Mouse (Mus musculus) ES-Bruce4 (cell line): ENCODE data around the gene Ssbp2. TPM values are rescaled to one million over a fixed set of nuclear protein-coding genes. Genes with fewer than 3 reads are reported as not detected.

ENCODE experiments used
- H3K27ac ChIP-seq: 2 replicates; pipeline ENCODE4 v1.5.1; 2012; ENCODE audit warnings: low read length, inconsistent platforms; ENCODE audit not compliant: insufficient read depth
- H3K27me3 ChIP-seq: 2 replicates; pipeline ENCODE4 v1.6.1; 2012; ENCODE audit warnings: mild to moderate bottlenecking, low read length, inconsistent platforms; ENCODE audit not compliant: control insufficient read depth, poor library complexity, insufficient read depth, severe bottlenecking
- H3K36me3 ChIP-seq: 2 replicates; pipeline ENCODE4 v1.6.1; 2012; ENCODE audit warnings: inconsistent platforms, mild to moderate bottlenecking, low read length, moderate library complexity; ENCODE audit not compliant: control insufficient read depth, poor library complexity, insufficient read depth, severe bottlenecking
- H3K4me1 ChIP-seq: one replicate; pipeline ENCODE4 v1.8.1; 2011; ENCODE audit warnings: low read length; ENCODE audit not compliant: control insufficient read depth, insufficient read depth
- H3K4me3 ChIP-seq: 2 replicates; pipeline ENCODE4 v1.5.1; 2011; ENCODE audit warnings: low read depth, mild to moderate bottlenecking, low read length
- H3K9ac ChIP-seq: 2 replicates; pipeline ENCODE4 v1.6.1; 2012; ENCODE audit warnings: low read depth, mild to moderate bottlenecking, inconsistent platforms; ENCODE audit not compliant: poor library complexity, severe bottlenecking
- H3K9me3 ChIP-seq: replicated peaks from 2 replicates; pipeline ENCODE4 v1.6.1; 2012; ENCODE audit warnings: mild to moderate bottlenecking, low read length, inconsistent platforms; ENCODE audit not compliant: control insufficient read depth, poor library complexity, insufficient read depth, severe bottlenecking
- CTCF ChIP-seq: IDR thresholded peaks from one replicate; pipeline ENCODE4 v1.8.1; 2011; ENCODE audit warnings: low read depth, low read length
- EP300 ChIP-seq: IDR thresholded peaks from 2 replicates; pipeline ENCODE4 v1.6.1; 2011; ENCODE audit warnings: low read depth, low read length; ENCODE audit not compliant: insufficient read depth
- POLR2A ChIP-seq: IDR thresholded peaks from one replicate; pipeline ENCODE4 v1.8.1; 2011; ENCODE audit warnings: low read length; ENCODE audit not compliant: insufficient read depth
- polyA plus RNA-seq: library from polyadenylated mRNA; stranded (reverse); fragments of >200 nt; gene quantifications from 2 replicates; pipeline ENCODE4 v1.2.4, GENCODE M21; 2011; ENCODE audit warnings: low read depth; ENCODE audit not compliant: missing spikeins, insufficient read depth, insufficient read length

The Ssbp2 gene
- polyA plus RNA-seq, 1 experiment, result 5.5 TPM

DNA sequence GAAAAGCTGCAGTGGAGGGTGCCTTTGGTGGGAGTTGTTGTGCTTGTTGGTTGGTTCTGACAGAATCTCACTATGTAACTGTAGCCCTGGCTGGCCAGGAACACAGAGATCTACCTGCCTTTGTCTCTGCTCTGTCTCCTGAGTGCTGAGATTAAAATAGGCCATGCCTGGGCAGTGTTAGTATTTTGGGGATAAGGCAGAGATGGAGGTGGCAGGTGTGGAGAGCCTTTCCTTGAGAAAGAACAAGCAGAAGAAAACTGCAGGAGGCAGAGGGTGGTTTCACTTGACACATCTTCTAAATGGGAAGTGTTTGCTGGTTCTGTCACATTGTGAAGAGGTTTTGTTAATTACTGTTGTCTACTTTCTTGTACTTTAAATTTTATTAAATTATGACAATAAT is 15.8 kb downstream of the Ssbp2 start:
- H3K4me3 ChIP-seq, result no peak overlapping the region
- no peaks in the 10 kb centered on the region for H3K36me3 ChIP-seq
- no peaks in the 10 kb centered on the region for H3K27me3 ChIP-seq
- TF ChIP-seq POLR2A (no peak), CTCF (no peak), EP300 (no peak)
- no peaks in the 10 kb centered on the region for H3K9me3 ChIP-seq
- no peak overlapping the region for H3K9ac ChIP-seq
- H3K27ac ChIP-seq, result no peak overlapping the region
- no peaks in the 10 kb centered on the region for H3K4me1 ChIP-seq

DNA sequence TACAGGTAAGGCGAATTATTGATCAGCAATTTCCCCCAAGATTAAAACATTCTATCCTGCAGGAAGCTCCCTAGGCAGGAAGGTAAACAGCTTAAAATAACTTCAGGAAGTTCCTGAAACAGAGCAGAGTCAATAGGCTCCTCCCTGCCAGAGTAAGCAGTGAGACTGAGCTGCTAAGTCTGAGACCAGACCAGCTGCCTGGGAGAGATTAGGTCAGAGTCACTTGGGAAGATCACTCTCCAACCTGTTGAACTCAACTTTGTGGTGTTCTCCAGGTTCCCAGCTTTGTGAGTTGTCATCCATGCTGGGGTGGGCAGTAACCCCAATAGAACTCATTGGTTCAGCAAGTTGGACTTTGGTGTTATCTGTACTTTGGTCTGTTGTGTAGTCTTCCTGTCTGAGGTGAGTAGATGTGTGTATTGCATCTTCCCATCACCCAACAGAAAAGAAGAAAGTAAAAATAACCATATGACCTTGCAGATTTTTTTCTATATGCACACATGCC is 16.6 kb downstream of the Ssbp2 start:
- Histone ChIP-seq H3K4me3 (no peak overlapping the region), H3K36me3 (no peaks in the 10 kb centered on the region), H3K4me1 (no peaks in the 10 kb centered on the region), H3K9me3 (no peaks in the 10 kb centered on the region), H3K27ac (no peak overlapping the region), H3K9ac (no peak overlapping the region), H3K27me3 (no peaks in the 10 kb centered on the region)
- TF ChIP-seq POLR2A, result no peak
- no peak for TF ChIP-seq EP300
- no peak for TF ChIP-seq CTCF

DNA sequence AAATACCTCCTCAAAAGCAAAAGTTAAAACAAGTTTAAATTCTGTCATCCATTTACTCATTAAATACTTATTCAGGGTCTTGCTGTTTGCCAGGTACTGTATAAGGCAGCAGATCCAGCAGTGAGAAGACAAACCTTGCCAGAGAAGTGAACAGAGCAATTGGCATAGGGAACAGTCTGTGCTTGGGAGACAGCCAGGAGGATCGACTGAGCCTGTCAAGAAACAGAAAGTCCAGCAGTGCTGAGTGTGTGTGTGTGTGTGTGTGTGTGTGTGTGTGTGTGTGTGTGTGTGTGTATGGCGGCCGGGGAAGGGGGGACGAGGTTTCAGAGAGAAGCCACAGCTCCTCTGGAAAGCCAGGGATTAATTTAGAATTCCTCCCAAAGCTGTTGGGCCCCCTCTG is 17.9 kb downstream of the Ssbp2 start:
- Histone ChIP-seq H3K9ac (no peak overlapping the region), H3K36me3 (no peaks in the 10 kb centered on the region), H3K9me3 (no peaks in the 10 kb centered on the region), H3K4me3 (no peak overlapping the region), H3K27ac (no peak overlapping the region), H3K4me1 (no peaks in the 10 kb centered on the region), H3K27me3 (no peaks in the 10 kb centered on the region)
- no peak for TF ChIP-seq EP300

DNA sequence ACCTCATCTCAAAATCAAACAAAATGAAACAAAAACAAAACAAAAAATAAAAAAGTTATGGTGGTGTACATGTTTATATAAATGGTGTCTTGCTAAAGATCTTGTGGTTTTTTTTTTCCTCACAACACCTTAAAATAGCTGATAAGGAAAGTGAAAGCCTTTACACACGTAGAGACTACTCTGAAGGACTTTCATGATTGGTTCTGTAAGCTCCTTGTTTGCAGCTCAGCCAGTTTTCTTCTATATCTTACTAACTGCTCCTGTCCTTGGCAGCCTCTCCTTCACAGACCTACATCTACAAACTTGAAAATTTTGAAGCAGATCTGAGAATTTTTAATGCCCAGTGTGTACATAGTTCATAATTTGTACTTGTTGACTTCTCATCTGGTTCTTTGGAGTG is 24.2 kb downstream of the Ssbp2 start:
- H3K27me3 ChIP-seq, result no peaks in the 10 kb centered on the region

DNA sequence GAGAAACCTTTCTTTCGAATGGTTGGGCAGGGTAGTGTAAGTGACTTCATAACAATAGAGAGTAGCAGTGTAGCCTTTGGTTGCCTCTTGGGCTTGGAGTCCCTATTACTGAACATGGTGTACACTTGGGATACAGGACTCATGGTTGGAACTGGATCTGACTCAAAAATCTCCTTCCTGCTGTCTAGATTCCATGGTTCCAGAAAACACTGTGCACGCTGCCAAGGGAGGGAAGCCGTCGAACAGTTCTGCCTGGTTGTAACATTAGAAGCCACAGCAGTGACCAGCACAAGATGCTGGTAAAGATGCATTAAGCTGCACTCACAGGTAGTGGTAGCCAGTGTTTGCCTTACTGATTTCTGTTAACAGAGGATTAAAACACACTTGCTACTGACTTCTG is 32.0 kb downstream of the Ssbp2 start:
- no peak overlapping the region for H3K27ac ChIP-seq
- no peaks in the 10 kb centered on the region for H3K9me3 ChIP-seq
- H3K27me3 ChIP-seq, result no peaks in the 10 kb centered on the region
- H3K4me1 ChIP-seq, result no peaks in the 10 kb centered on the region
- H3K36me3 ChIP-seq, result no peaks in the 10 kb centered on the region
- no peak overlapping the region for H3K4me3 ChIP-seq
- no peak overlapping the region for H3K9ac ChIP-seq
- TF ChIP-seq POLR2A, result no peak
- no peak for TF ChIP-seq CTCF
- no peak for TF ChIP-seq EP300

More for the DNA sequence above, 24.2 kb downstream of the Ssbp2 start:
- no peak overlapping the region for H3K4me3 ChIP-seq
- H3K36me3 ChIP-seq, result no peaks in the 10 kb centered on the region
- no peaks in the 10 kb centered on the region for H3K9me3 ChIP-seq
- no peak for TF ChIP-seq EP300
- TF ChIP-seq CTCF, result no peak
- TF ChIP-seq POLR2A, result no peak
- no peak overlapping the region for H3K9ac ChIP-seq
- no peaks in the 10 kb centered on the region for H3K4me1 ChIP-seq
- no peak overlapping the region for H3K27ac ChIP-seq

DNA sequence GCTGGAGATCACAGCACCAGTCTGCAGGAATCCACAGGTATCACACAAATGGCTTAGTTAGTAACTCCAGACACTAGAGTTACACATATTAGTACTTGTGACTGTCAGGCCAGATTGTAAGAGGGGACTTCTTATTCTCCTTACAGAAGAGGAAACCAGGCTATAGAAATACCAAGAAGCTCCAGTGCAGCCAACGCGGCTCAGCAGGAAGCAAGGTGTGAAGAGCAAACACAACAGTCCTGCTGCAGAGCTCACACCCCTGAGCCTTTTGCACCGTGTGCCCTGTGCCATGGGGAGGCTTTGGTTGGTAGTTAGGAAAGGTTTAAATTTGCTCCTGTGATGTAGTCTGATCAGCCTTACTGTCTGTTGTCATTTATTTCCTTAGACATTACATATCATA is 37.0 kb downstream of the Ssbp2 start:
- H3K9ac ChIP-seq, result no peak overlapping the region
- TF ChIP-seq POLR2A, result no peak
- TF ChIP-seq EP300, result no peak

More for the DNA sequence above, 37.0 kb downstream of the Ssbp2 start:
- no peak overlapping the region for H3K27ac ChIP-seq
- no peaks in the 10 kb centered on the region for H3K36me3 ChIP-seq
- H3K9me3 ChIP-seq, result no peaks in the 10 kb centered on the region
- no peaks in the 10 kb centered on the region for H3K27me3 ChIP-seq
- H3K4me3 ChIP-seq, result no peak overlapping the region
- no peaks in the 10 kb centered on the region for H3K4me1 ChIP-seq
